In genomic region chr2:64947484-64947883, GRCm38 (mm10) we compare ENCODE assay signal across 18 mouse cellular contexts.
DNase-seq lines count a peak whose midpoint lies in the region; ATAC-seq and TF ChIP-seq lines count a peak whose summit lies in the region.
"Had no signal": no experiment of that assay in that cellular context is flagged by ENCODE, and none has a peak within 500 bp of the region (broad histone marks: within the 10 kb centered on the region; RNA-seq: fewer than 3 reads in every experiment).

No protein-coding gene starts in this region.

- no peaks in the 10 kb centered on the region for H3K27me3 ChIP-seq in forebrain, postnatal 0 days (ENCODE audit: insufficient read depth, low read length)
- H3K27me3 ChIP-seq in forebrain, embryonic 14.5 days (replicated peaks; ENCODE audit: control insufficient read depth, insufficient read depth, low read length): no peaks in the 10 kb centered on the region
- H3K27me3 ChIP-seq: embryonic facial prominence, embryonic 13.5 days; midbrain, embryonic 15.5 days had no signal

- no peak overlapping the region for H3K4me3 ChIP-seq in forebrain, postnatal 0 days (ENCODE audit: low read depth, low read length)
- no peak overlapping the region for H3K4me3 ChIP-seq in forebrain, embryonic 14.5 days (ENCODE audit: low read depth, low read length)
- H3K4me3 ChIP-seq in layer of hippocampus, adult 2 months: no peak overlapping the region
- H3K4me3 ChIP-seq: embryonic facial prominence, embryonic 13.5 days; midbrain, embryonic 15.5 days had no signal

- no peaks in the 10 kb centered on the region for H3K36me3 ChIP-seq in forebrain, postnatal 0 days (ENCODE audit: insufficient read depth)
- H3K36me3 ChIP-seq in forebrain, embryonic 14.5 days (ENCODE audit: control insufficient read depth, insufficient read depth, low read length): no peaks in the 10 kb centered on the region
- H3K36me3 ChIP-seq: embryonic facial prominence, embryonic 13.5 days; midbrain, embryonic 15.5 days had no signal

- WGBS in forebrain, postnatal 0 days: 65% methylated on average over 3 of the region's 3 CpGs
- WGBS in forebrain, embryonic 14.5 days: 67% methylated on average over 3 of the region's 3 CpGs

- H3K9ac ChIP-seq in forebrain, postnatal 0 days: no peak overlapping the region
- H3K9ac ChIP-seq in forebrain, embryonic 14.5 days (ENCODE audit: low read length): no peak overlapping the region
- H3K9ac ChIP-seq: embryonic facial prominence, embryonic 13.5 days; midbrain, embryonic 15.5 days had no signal

- DNase-seq in forebrain, postnatal 0 days: no peak
- no peak for DNase-seq in forebrain, embryonic 14.5 days (ENCODE audit: low spot score)
- no peak for DNase-seq in layer of hippocampus, adult 2 months (ENCODE audit: low spot score in 2 of 2)
- no peak for DNase-seq in layer of hippocampus, postnatal 36 days
- DNase-seq in 416B (ENCODE audit: low read depth): peak; percentile 2
- peak; percentile 20 for DNase-seq in retina, embryonic 14.5 days (ENCODE audit: low spot score)
- no peak for DNase-seq in thymus, postnatal 10 days (ENCODE audit: low spot score in 2 of 2)
- DNase-seq: adrenal gland, postnatal 10 days; cerebellum, adult 9-10 months; heart, postnatal 4 days; kidney, adult 8-10 months; kidney, postnatal 25 days; thymus, postnatal 25 days had no signal

- no peak overlapping the region for H3K4me2 ChIP-seq in forebrain, postnatal 0 days (ENCODE audit: low read depth)
- no peak overlapping the region for H3K4me2 ChIP-seq in forebrain, embryonic 14.5 days (ENCODE audit: low read length)
- H3K4me2 ChIP-seq: embryonic facial prominence, embryonic 13.5 days; liver, embryonic 11.5 days; midbrain, embryonic 15.5 days had no signal

- H3K27ac ChIP-seq in forebrain, postnatal 0 days (ENCODE audit: low read depth, low read length): no peak overlapping the region
- H3K27ac ChIP-seq in forebrain, embryonic 14.5 days (ENCODE audit: low read depth, low read length): no peak overlapping the region
- H3K27ac ChIP-seq in layer of hippocampus, adult 2 months: no peak overlapping the region
- H3K27ac ChIP-seq: embryonic facial prominence, embryonic 13.5 days; midbrain, embryonic 15.5 days had no signal

- TF ChIP-seq CTCF in forebrain, postnatal 0 days (IDR thresholded peaks at IDR 0.05; ENCODE audit: low read depth): peak; percentile 26; the same call in 1 of the 2 replicates
- TF ChIP-seq CTCF in layer of hippocampus, adult 2 months (conservative IDR thresholded peaks at IDR 0.05): peak; percentile 49

- H3K9me3 ChIP-seq in forebrain, postnatal 0 days (ENCODE audit: low read length): no peaks in the 10 kb centered on the region
- no peaks in the 10 kb centered on the region for H3K9me3 ChIP-seq in forebrain, embryonic 14.5 days (replicated peaks; ENCODE audit: control insufficient read depth, low read length)
- H3K9me3 ChIP-seq: embryonic facial prominence, embryonic 13.5 days; midbrain, embryonic 15.5 days had no signal

- H3K4me1 ChIP-seq in forebrain, postnatal 0 days (ENCODE audit: insufficient read depth): no peaks in the 10 kb centered on the region
- no peaks in the 10 kb centered on the region for H3K4me1 ChIP-seq in forebrain, embryonic 14.5 days (ENCODE audit: control insufficient read depth, insufficient read depth, low read length)
- H3K4me1 ChIP-seq: embryonic facial prominence, embryonic 13.5 days; midbrain, embryonic 15.5 days had no signal

- ATAC-seq in forebrain, postnatal 0 days: no peak
- ATAC-seq in forebrain, embryonic 14.5 days: no peak
- ATAC-seq: activated CD4-positive, CD25-positive, alpha-beta regulatory T cell, adult 4 months; forebrain, embryonic 16.5 days had no signal

Comparison
In these comparisons a context has a peak if more than half of its experiments do, and no peak if none do; other contexts are left out.
1. DNase-seq: peak in 416B (single experiment) and retina, embryonic 14.5 days (single experiment); none in forebrain, postnatal 0 days (single experiment), forebrain, embryonic 14.5 days (single experiment), layer of hippocampus, adult 2 months (0 of 2), layer of hippocampus, postnatal 36 days (0 of 2) and thymus, postnatal 10 days (0 of 2).